Mouse (Mus musculus) ovary, postnatal 10 days (tissue): ENCODE measurements at regions not wholly inside any gene's neighbourhood (a gene's known extent, or its start where the extent isn't known, plus 50 kb on each side); places are given as distances from the start of the nearest gene placed in this dataset.

ENCODE experiments used
- DNase-seq: peaks from one replicate; pipeline ENCODE4 v3.0.0; 2022; ENCODE audit warnings: low spot score

DNA sequence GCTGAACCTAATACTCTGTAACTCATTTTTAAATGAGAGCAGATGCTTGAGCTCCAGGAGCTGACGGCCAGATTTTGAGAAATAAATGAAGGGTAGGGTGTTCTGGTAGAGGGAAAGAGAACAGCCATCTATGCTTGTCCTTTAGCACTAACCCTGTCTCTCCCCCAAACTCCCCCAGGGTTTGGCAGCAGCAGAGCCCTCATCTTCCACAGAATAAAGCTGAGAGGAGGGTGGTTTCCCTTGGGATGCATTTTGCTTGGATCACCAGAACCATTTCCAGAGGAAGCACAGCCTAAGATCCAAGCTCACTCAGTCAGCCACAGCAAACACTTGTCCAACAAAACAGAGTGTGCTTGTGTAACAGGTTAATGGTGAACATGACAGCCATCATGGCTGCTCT, 464.8 kb upstream of the Marcks start:
- no peak for DNase-seq

DNA sequence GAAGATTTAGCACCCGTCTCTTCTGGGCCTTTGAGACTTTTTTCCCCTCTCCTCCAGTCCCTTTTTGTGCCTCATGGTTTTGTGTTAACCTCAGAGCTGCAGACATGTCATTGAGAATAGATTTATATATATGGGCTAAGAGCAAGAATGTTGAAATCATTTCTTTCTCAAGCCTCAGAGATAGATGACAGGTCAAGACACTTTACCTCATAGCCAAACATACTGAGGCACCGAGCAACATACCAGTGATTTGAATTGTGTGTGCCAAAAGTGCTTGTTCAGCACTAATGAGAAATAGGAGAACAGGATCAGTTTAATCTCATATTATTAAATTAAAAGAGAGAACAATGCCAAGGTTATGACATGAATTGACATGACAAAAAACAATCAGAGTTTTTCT, 464.2 kb upstream of the Marcks start:
- DNase-seq: no peak

DNA sequence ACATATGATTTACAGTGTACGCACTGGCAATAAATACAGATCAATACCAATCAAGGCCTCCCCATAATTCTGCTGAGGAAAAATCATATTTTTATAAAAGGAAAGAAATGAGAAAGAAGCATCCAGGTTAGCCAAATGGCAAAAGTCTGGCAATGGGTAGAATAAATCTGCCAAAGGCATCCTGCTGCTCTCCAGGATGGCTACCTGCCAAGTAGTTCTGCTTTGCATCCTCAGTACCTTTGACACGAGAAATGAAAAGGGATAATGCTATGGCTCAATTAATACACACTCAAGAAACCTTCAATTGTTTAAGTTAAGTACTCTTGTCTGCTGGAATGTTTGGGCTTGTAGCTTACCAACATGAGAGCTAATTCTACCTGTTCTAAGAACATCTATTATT, 451.2 kb upstream of the Marcks start:
- no peak for DNase-seq

GRCm38 (mm10) chr10:37589009-37589408, 450.3 kb upstream of the Marcks start:
- no peak for DNase-seq

- no peak for DNase-seq
These were observed 432.5 kb upstream of the Marcks start for GRCm38 (mm10) chr10:37571171-37571570.

GRCm38 (mm10) chr10:37561705-37562104, 423.0 kb upstream of the Marcks start:
- DNase-seq: no peak

- DNase-seq: no peak
These were observed 410.7 kb upstream of the Marcks start for GRCm38 (mm10) chr10:37549446-37549845.

- no peak for DNase-seq
These were observed 402.0 kb upstream of the Marcks start for GRCm38 (mm10) chr10:37540703-37541102.

GRCm38 (mm10) chr10:37505966-37506615, 367.4 kb upstream of the Marcks start:
- no peak for DNase-seq

DNA sequence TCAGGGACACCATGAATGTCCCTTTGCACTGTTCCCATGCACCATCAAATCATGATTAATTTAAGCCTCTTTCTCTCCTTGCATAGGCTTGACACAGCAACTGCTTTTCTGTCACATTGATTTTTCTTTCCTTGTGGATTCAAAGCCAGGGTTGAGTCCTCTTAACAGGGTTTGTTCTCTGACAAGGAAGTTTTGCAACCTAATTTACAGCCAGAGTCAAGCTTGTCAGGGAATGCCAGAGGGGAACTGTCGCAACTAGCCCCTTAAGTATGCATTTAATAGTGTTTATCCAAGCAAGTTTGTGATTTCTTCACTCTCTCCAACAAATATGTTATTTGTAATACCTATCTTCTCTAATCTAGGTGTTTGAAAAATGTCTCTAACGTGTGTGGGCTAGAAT, 365.7 kb upstream of the Marcks start:
- DNase-seq: no peak

DNA sequence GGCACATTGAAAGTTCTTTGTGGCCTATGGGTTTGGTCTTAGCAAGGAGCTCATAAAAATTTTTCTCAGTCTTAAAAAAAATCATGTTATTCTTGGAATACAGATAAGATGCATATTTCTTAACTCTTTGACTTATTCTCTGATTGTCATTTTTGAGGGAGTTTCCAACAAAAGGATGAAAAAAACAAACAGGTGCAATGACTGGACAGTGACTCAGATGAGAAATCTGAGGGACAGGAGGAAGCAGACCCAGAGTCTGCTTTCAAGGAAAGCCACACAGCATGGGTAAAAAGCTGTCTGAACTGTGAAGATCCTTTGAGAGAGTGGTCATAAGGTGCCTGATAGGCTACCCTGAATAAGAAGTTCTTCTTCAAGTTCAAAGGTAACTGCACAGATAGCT, 363.8 kb upstream of the Marcks start:
- DNase-seq: no peak

GRCm38 (mm10) chr10:37501043-37501442, 362.3 kb upstream of the Marcks start:
- no peak for DNase-seq

- DNase-seq: no peak
These were observed 356.7 kb upstream of the Marcks start for GRCm38 (mm10) chr10:37495467-37495866.

GRCm38 (mm10) chr10:37494552-37495166, 355.9 kb upstream of the Marcks start:
- DNase-seq: no peak

DNA sequence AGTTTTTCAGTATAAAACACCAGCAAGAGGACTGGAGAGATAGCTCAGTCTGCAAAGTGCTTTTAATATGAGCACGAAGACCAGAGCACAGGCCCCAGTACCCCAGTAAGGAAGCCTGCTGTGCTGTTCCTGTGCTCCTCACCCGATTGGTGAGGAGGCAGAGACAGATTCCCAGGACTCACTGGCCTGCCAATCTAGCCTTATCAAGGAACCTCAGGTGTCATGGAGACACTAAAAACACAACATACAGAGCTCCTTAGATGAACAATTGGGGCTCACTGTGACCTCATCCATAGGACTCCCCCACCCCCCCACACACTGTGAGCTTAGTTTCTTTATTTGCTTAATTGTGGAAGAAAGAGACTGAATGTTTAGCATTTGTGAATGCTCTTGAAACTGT, 355.4 kb upstream of the Marcks start:
- no peak for DNase-seq

DNA sequence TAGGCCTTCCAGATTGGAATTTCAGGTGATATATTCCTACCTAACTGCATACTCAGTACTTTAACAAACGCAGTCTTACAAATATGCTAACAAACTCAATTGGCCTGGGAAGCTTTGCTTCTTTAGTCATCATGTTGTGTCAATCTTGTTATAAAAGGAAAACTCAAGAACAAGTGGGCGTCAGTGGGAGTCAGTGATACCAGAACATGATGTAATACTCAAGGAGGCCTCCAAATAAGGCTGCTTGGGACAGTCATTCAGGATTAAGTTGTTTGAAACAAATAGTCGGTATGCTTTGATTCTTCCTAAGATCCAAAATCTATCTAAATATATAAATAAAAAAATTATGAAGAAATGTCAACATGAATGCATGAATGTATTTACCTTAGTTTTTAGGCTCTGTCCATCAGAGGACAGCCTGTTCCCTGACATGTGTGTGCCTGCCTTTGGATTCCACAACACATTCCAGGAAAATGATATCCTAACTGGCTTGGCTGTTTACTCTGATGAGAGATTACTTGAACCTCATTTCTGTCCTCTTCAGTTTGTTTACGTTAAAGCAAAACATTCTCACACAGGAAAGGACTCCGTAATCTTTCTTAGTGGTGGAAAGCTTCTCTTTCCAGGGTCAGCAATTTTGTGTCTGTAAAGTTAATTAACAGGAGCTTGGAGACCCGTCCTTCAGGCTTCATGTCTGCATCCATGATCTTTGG, 345.7 kb upstream of the Marcks start:
- no peak for DNase-seq

GRCm38 (mm10) chr10:37483521-37483920, 344.8 kb upstream of the Marcks start:
- no peak for DNase-seq

GRCm38 (mm10) chr10:37481879-37482278, 343.2 kb upstream of the Marcks start:
- DNase-seq: no peak

- no peak for DNase-seq
These were observed 341.6 kb upstream of the Marcks start for GRCm38 (mm10) chr10:37480331-37480730.

DNA sequence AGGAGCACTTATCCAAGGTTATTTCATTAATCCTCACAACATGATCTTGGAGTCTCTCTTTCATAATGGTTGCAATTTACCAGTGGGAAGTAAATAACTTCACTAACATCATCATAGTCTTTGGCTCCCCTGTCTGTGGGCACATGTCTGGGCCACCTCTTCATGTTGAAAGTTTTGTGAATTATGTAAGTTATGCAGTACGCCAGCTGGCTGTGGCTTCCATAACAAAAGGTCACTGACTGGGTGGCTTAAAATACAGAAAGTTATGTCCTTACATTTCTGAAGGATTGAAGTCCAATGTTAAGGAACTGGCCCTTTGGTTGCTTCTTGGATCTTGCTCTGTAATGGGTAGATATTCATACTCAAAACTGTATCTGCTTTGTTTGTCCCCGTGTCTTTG, 339.4 kb upstream of the Marcks start:
- no peak for DNase-seq

DNA sequence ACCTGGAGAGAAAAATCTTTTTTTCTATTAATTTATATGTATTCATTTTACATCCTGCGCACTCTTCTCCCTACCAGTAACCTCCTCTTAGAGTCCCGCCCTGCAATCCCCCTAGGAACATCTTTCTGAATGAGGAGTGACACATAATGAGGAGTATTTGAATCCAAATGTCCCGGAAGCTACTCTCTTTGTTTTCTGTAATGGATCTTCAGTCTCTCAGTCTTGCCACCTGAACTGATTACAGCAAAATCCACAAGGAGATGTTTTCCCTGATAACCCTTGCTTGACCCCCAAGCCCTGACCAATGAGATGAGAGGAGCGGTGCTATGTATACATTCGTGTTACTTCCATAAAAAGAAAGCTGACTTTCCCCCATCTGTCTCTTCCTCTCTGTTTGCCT, 334.4 kb upstream of the Marcks start:
- DNase-seq: no peak

DNA sequence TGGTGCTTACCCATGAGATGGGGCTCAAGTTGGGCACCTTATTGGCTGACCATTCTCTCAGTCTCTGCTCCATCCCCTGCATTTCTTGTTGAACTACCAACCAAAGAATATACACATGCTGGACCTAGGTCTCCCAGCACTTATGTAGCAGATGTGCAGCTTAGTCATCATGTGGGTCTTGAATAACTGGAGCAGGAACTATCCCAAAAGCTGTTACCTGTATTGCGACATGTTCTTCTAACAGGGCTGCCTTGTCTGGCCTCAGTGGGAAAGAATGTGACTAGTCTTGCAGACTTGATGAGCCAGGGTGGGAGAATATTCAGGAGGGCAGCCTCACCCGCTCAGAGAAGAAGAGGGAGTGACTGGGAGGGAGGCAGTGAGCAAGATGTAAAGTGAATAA, 318.7 kb upstream of the Marcks start:
- no peak for DNase-seq

DNA sequence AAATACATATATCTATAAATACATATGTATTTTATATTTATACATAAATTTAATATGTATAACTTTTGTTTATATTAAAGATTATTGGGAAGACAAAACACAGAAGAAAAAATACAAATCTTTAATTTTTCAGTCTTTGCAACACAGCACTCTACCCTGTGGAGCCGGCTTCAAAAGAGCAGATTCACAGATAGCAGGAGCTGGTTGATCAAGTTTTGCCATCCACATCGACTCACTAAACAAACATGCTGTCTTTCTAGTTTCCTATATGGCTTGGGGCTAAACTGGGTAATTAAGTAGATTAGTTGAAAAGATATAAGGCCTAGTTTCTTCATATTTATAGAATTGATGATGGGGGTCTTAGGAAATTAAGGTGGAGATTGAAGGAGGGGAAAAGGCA, 311.2 kb upstream of the Marcks start:
- DNase-seq: no peak
